Mouse (Mus musculus) urinary bladder, postnatal 0 days (tissue): ENCODE measurements around the gene Lcn8. TPM values are rescaled to one million over a fixed set of nuclear protein-coding genes. Genes with fewer than 3 reads are reported as not detected.

Experiments used
- polyA plus RNA-seq: library from polyadenylated mRNA; unstranded; fragments of >200 nt; fragmentation: Nextera tagmentation; extraction: Ambion mirVana; gene quantifications from 2 replicates; pipeline ENCODE4 v1.2.1, GENCODE M21; 2015

Gene Lcn8
- 1.5 and 2.1 TPM in 2 replicates for polyA plus RNA-seq

GRCm38 (mm10) chr2:25652902-25653301, at the start of gene Lcn8:
Gene Lcn8 (plus strand): TSS chr2:25653120.

GRCm38 (mm10) chr2:25607761-25608622, 44.9 kb upstream of the Lcn8 start, which contains the start of gene Rabl6:
Gene Rabl6 (minus strand): TSS chr2:25608521.

GRCm38 (mm10) chr2:25617578-25617977, 35.3 kb upstream of the Lcn8 start, which contains the start of gene Ccdc183:
Gene Ccdc183 (minus strand): TSS chr2:25617678.

GRCm38 (mm10) chr2:25621229-25622200, 31.4 kb upstream of the Lcn8 start, which contains the start of gene Tmem141:
Gene Tmem141 (minus strand): TSS chr2:25622005.

GRCm38 (mm10) chr2:25627811-25628210, 25.1 kb upstream of the Lcn8 start, which contains the start of gene Fcna:
Gene Fcna (minus strand): TSS chr2:25628030.

GRCm38 (mm10) chr2:25657652-25658051, 4.7 kb downstream of the Lcn8 start, which contains the start of gene Lcn5:
Gene Lcn5 (plus strand): TSS chr2:25657952.

GRCm38 (mm10) chr2:25676486-25676885, 23.6 kb downstream of the Lcn8 start, which contains the start of gene Lcn6:
Gene Lcn6 (plus strand): TSS chr2:25676786.

GRCm38 (mm10) chr2:25682426-25682825, 29.5 kb downstream of the Lcn8 start, which contains the start of gene Lcn10:
Gene Lcn10 (plus strand): TSS chr2:25682726.

GRCm38 (mm10) chr2:25699743-25700142, 46.8 kb downstream of the Lcn8 start, which contains the start of gene Obp2a:
Gene Obp2a (plus strand): TSS chr2:25700043.

Other genes with a start within 250 kb of the Lcn8 start
- 0.08 TPM in 1 of 2 replicates, not detected in the other for gene Fut7, start 229.9 kb upstream of the Lcn8 start, polyA plus RNA-seq
- 1.5 and 1.6 TPM in 2 replicates for gene Abca2, start 224.4 kb upstream of the Lcn8 start, polyA plus RNA-seq
- gene Clic3, start 196.3 kb upstream of the Lcn8 start, polyA plus RNA-seq = 10.4 and 12.0 TPM in 2 replicates
- 34.9 and 35.2 TPM in 2 replicates for gene Paxx, start 192.0 kb upstream of the Lcn8 start, polyA plus RNA-seq
- gene Ptgds, start 183.1 kb upstream of the Lcn8 start, polyA plus RNA-seq = 0.47 and 0.68 TPM in 2 replicates
- gene Lcn12, start 159.2 kb upstream of the Lcn8 start, polyA plus RNA-seq = not detected in 2 replicates
- gene Fbxw5, start 152.4 kb upstream of the Lcn8 start, polyA plus RNA-seq = 68.9 and 70.0 TPM in 2 replicates
- 1.8 and 3.6 TPM in 2 replicates for gene C8g, start 151.4 kb upstream of the Lcn8 start, polyA plus RNA-seq
- 15.1 and 15.8 TPM in 2 replicates for gene Traf2, start 106.2 kb upstream of the Lcn8 start, polyA plus RNA-seq
- gene Edf1, start 95.3 kb upstream of the Lcn8 start, polyA plus RNA-seq = 285 and 297 TPM in 2 replicates
- gene Mamdc4, start 78.3 kb upstream of the Lcn8 start, polyA plus RNA-seq = 0.19 and 1.1 TPM in 2 replicates
- gene Phpt1, start 77.9 kb upstream of the Lcn8 start, polyA plus RNA-seq = 78.4 and 95.7 TPM in 2 replicates
- gene Ajm1, start 71.4 kb upstream of the Lcn8 start, polyA plus RNA-seq = 0.05 TPM in 1 of 2 replicates, not detected in the other
- 31.5 and 33.2 TPM in 2 replicates for gene Rabl6, start 44.6 kb upstream of the Lcn8 start, polyA plus RNA-seq
- gene Ccdc183, start 35.4 kb upstream of the Lcn8 start, polyA plus RNA-seq = 0.23 and 0.37 TPM in 2 replicates
- gene Tmem141, start 31.1 kb upstream of the Lcn8 start, polyA plus RNA-seq = 61.4 and 62.3 TPM in 2 replicates
- gene Fcna, start 25.1 kb upstream of the Lcn8 start, polyA plus RNA-seq = 55.5 and 333 TPM in 2 replicates
- not detected in 2 replicates for gene Lcn5, start 4.8 kb downstream of the Lcn8 start, polyA plus RNA-seq
- gene Lcn6, start 23.7 kb downstream of the Lcn8 start, polyA plus RNA-seq = 0.34 and 0.50 TPM in 2 replicates
- gene Lcn10, start 29.6 kb downstream of the Lcn8 start, polyA plus RNA-seq = 0.57 and 0.71 TPM in 2 replicates
- not detected in 2 replicates for gene Obp2a, start 46.9 kb downstream of the Lcn8 start, polyA plus RNA-seq
- gene Bmyc, start 53.6 kb downstream of the Lcn8 start, polyA plus RNA-seq = 61.4 and 71.3 TPM in 2 replicates
- not detected in 2 replicates for gene Obp2b, start 83.9 kb downstream of the Lcn8 start, polyA plus RNA-seq
- not detected in 2 replicates for gene Lcn3, start 112.4 kb downstream of the Lcn8 start, polyA plus RNA-seq
- gene Lcn11, start 123.9 kb downstream of the Lcn8 start, polyA plus RNA-seq = not detected in 2 replicates
- gene Gm13539, start 129.1 kb downstream of the Lcn8 start, polyA plus RNA-seq = not detected in 2 replicates
- not detected in 2 replicates for gene Glt6d1, start 162.7 kb downstream of the Lcn8 start, polyA plus RNA-seq
- not detected in 2 replicates for gene Lcn9, start 170.0 kb downstream of the Lcn8 start, polyA plus RNA-seq
- not detected in 2 replicates for gene Sohlh1, start 194.1 kb downstream of the Lcn8 start, polyA plus RNA-seq
- gene Kcnt1, start 210.6 kb downstream of the Lcn8 start, polyA plus RNA-seq = 1.5 and 2.8 TPM in 2 replicates